Mouse (Mus musculus) C2C12 (cell line): ENCODE measurements around the gene Klhl40. TPM values are rescaled to one million over a fixed set of nuclear protein-coding genes. Genes with fewer than 3 reads are reported as not detected.

ENCODE experiments used
- H3K27me3 ChIP-seq: one replicate; pipeline ENCODE4 v1.6.1; 2011; ENCODE audit not compliant: control insufficient read depth, insufficient read depth, insufficient read length
- H3K36me3 ChIP-seq: one replicate; pipeline ENCODE4 v1.6.1; 2011; ENCODE audit not compliant: control insufficient read depth, insufficient read depth
- H3K4me3 ChIP-seq: one replicate; pipeline ENCODE4 v1.5.1; 2011; ENCODE audit warnings: mild to moderate bottlenecking, control low read depth; ENCODE audit not compliant: poor library complexity, insufficient read depth, severe bottlenecking
- H3K79me2 ChIP-seq: one replicate; pipeline ENCODE4 v1.6.1; 2011; ENCODE audit not compliant: control insufficient read depth, insufficient read depth
- H3K79me3 ChIP-seq: one replicate; pipeline ENCODE4 v1.6.1; 2011; ENCODE audit warnings: low read depth, control low read depth
- H3ac ChIP-seq: one replicate; pipeline ENCODE3; 2011; ENCODE audit warnings: low read depth; ENCODE audit not compliant: control insufficient read depth, insufficient read length
- CEBPB ChIP-seq: IDR thresholded peaks from one replicate; pipeline ENCODE4 v1.6.1; 2011; ENCODE audit warnings: low read depth, mild to moderate bottlenecking, control low read depth, moderate library complexity
- CTCF ChIP-seq: IDR thresholded peaks from one replicate; pipeline ENCODE4 v1.5.1; 2011; ENCODE audit not compliant: control insufficient read depth, insufficient read depth, insufficient read length
- FOSL1 ChIP-seq: IDR thresholded peaks from one replicate; pipeline ENCODE4 v1.8.0; 2011; ENCODE audit warnings: mild to moderate bottlenecking, low read length; ENCODE audit not compliant: poor library complexity, insufficient read depth, severe bottlenecking
- MAX ChIP-seq: IDR thresholded peaks from one replicate; pipeline ENCODE4 v1.6.1; 2011; ENCODE audit warnings: mild to moderate bottlenecking, control low read depth
- MYOD1 ChIP-seq: IDR thresholded peaks from one replicate; pipeline ENCODE4 v1.6.1; 2011; ENCODE audit warnings: low read depth; ENCODE audit not compliant: control insufficient read depth, insufficient read length
- MYOG ChIP-seq: IDR thresholded peaks from one replicate; pipeline ENCODE4 v1.6.1; 2011; ENCODE audit not compliant: control insufficient read depth, insufficient read length; ENCODE audit errors: extremely low read depth
- USF1 ChIP-seq: IDR thresholded peaks from one replicate; pipeline ENCODE4 v1.6.1; 2011; ENCODE audit warnings: low read depth, mild to moderate bottlenecking, control low read depth, moderate library complexity
- long read RNA-seq, 2 experiments: library from polyadenylated mRNA; unstranded; transcript quantifications; one replicate each; pipeline ENCODE4 v2.0.0; 2019 to 2020
- polyA plus RNA-seq: library from polyadenylated mRNA; unstranded; fragments of >200 nt; fragmentation: generic; extraction: Trizol; gene quantifications from one replicate; pipeline ENCODE4 v1.2.1, GENCODE M21; 2012; ENCODE audit warnings: missing spikeins

Gene Klhl40
- polyA plus RNA-seq = 2.7 TPM
- long read RNA-seq, experiment 1, transcript Klhl40-201 (6 exons, 2,370 nt) = major isoform, 5 of 6 reads
- long read RNA-seq, experiment 1, partial matches to known transcripts = 1 of 6 reads
- long read RNA-seq, experiment 1, other reads (novel, unspliced or antisense) = 0 of 6 reads
- long read RNA-seq, experiment 2, partial matches to known transcripts = 0 of 4 reads
- long read RNA-seq, experiment 2, other reads (novel, unspliced or antisense) = 0 of 4 reads

DNA sequence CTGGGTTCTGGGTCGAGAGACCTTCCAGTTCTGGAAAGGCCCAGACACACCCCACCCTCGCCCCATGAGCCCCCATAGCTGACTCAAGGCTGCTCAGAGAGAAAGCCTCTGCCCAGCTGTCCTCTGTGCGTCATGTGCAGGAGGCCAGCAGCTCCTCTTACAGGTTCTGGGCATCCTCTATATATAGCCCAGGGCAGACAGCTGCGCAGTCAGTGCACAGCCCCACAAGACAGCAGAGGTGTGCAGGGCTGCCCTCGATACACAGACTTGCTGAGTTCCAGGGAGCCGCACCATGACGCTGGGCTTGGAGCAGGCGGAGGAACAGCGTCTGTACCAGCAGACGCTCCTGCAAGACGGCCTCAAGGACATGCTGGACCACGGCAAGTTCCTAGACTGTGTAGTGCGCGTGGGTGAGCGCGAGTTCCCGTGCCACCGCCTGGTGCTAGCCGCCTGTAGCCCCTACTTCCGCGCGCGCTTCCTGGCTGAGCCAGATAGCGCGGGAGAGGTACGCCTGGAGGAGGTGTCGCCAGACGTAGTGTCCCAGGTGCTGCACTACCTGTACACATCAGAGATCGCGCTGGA lies at the start of gene Klhl40:
TSS of gene Klhl40 (plus strand) at position 124 of the 582 bp plus-strand sequence.
- Histone ChIP-seq H3K4me3 (no peak within 1 kb of the TSS), H3ac (no peak within 1 kb of the TSS), H3K27me3 (no peaks in the 10 kb centered on the region), H3K36me3 (no peaks in the 10 kb centered on the region), H3K79me2 (no peaks in the 10 kb centered on the region), H3K79me3 (no peaks in the 10 kb centered on the region)
- TF ChIP-seq MAX (no peak), MYOD1 (peak; percentile 77)

DNA sequence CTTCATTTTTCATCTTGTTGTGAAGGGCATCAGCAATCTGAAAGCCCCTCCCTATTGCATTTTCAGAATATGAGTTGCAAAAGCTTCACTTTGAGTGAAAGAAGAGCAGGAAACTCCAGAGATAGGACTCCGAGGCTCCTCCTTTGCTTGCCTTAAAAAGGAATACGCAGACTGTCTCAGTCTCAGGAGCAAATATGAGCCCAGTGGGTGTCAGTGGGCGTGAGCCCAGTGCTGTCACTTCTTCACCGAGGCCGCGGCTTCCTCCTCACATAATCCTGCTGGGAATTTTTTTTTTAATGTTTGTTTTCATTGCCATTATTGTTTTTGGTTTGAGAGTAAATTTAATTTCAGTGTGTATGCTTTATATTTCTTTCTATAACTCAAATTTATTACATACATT lies 36.9 kb upstream of the Klhl40 start:
- Histone ChIP-seq H3K27me3 (no peaks in the 10 kb centered on the region), H3K79me3 (peaks cover 1% of the 10 kb centered on the region), H3K36me3 (peaks cover 55% of the 10 kb centered on the region), H3K79me2 (peaks cover 20% of the 10 kb centered on the region), H3ac (no peak overlapping the region), H3K4me3 (no peak overlapping the region)
- TF ChIP-seq USF1 (no peak), CEBPB (no peak), FOSL1 (no peak), CTCF (no peak), MAX (no peak), MYOG (no peak), MYOD1 (no peak)

DNA sequence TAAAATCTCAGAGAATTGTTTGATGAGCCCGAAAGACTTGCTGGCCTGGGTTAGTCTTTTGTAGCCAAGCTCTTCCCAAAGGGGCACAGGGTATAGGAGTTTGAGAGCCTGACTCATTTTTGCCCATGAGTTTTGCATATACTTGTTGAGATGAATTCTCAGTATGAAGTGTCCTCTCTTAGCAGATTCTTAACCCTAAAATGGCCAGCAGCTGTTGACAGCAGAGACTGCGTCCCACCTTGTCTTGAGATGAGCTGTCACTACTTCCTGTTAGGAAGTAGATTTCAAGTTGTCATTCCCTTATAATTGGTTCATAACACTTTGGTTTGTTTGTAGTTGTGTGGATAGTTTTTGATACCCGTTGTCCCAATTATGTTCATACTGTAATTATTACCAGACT lies 36.2 kb upstream of the Klhl40 start:
- peaks cover 60% of the 10 kb centered on the region for H3K36me3 ChIP-seq
- no peak for TF ChIP-seq CEBPB
- no peak for TF ChIP-seq FOSL1
- no peak for TF ChIP-seq CTCF
- TF ChIP-seq MYOG = no peak
- H3K4me3 ChIP-seq = no peak overlapping the region
- H3K79me2 ChIP-seq = peaks cover 17% of the 10 kb centered on the region
- H3K79me3 ChIP-seq = no peaks in the 10 kb centered on the region
- no peak overlapping the region for H3ac ChIP-seq
- H3K27me3 ChIP-seq = no peaks in the 10 kb centered on the region

DNA sequence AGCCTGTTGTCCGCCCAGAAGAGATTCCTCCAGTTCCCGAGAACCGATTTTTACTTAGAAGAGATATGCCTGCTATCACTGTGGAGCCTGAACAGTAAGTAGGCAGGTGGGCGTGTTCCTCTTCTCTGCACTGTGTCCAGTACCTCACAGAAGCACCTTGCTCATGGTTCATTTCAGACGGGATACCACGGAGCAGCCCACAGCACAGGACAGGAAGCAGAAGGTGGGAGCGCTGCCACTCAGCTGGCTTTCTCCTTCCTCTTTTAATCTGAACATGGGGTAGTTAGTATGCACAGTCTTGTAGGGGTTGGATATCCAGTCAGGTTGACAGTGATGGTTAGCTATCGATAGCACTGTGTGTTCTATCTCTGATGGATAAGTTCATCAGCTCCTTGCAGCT lies 33.4 kb upstream of the Klhl40 start:
- Histone ChIP-seq H3K4me3 (no peak overlapping the region), H3K79me2 (peaks cover 7% of the 10 kb centered on the region), H3K27me3 (no peaks in the 10 kb centered on the region), H3K36me3 (peaks cover 79% of the 10 kb centered on the region), H3K79me3 (no peaks in the 10 kb centered on the region), H3ac (no peak overlapping the region)
- no peak for TF ChIP-seq CTCF

DNA sequence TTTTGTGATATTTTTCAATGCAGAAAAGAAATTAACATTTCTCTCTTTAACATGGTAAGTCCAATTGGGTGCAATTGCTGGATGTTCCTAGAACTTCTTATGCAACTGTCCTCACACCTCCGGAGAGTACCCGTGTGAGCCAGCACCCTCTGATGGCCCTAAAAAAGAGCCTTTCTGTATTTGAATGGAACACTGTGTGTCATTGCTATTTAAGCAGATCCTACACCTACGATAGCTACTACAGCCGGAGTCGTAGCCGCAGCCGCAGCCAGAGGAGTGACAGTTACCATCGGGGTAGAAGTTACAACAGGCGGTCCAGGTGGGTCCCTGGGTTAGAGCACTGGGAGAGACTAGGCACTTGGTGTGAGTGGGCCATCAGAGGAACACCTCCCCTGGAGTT lies 24.6 kb upstream of the Klhl40 start:
- H3K27me3 ChIP-seq = no peaks in the 10 kb centered on the region
- H3ac ChIP-seq = no peak overlapping the region
- no peak overlapping the region for H3K4me3 ChIP-seq
- H3K79me2 ChIP-seq = no peaks in the 10 kb centered on the region
- H3K79me3 ChIP-seq = no peaks in the 10 kb centered on the region
- TF ChIP-seq FOSL1 (no peak), USF1 (no peak), MAX (no peak), CTCF (no peak), CEBPB (no peak), MYOG (no peak)
- peaks cover 82% of the 10 kb centered on the region for H3K36me3 ChIP-seq

DNA sequence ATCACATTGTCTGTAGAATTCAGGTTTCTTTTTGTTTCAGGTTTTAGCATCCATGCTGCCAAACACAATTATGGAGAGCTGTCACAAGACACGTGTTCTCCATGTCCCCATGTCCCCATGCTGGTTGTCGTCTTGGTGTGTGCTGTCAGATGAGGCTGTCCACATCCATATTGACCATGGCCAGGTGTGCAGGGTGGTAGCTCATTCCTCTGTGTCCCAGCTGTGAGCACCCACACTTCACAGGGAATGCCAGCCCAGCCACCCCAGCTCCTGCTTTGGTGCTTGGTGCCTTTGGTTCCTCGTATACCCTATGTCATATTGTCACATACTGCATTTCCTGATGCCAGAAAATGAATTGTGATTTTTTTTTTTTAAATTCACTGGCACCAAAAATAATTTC lies 22.8 kb upstream of the Klhl40 start:
- no peaks in the 10 kb centered on the region for H3K79me2 ChIP-seq
- peaks cover 63% of the 10 kb centered on the region for H3K36me3 ChIP-seq
- H3K79me3 ChIP-seq = no peaks in the 10 kb centered on the region
- no peak for TF ChIP-seq USF1
- TF ChIP-seq MYOG = no peak
- no peak for TF ChIP-seq MAX
- no peak for TF ChIP-seq CEBPB
- no peak for TF ChIP-seq FOSL1
- no peak for TF ChIP-seq MYOD1
- no peak for TF ChIP-seq CTCF
- no peak overlapping the region for H3ac ChIP-seq
- no peaks in the 10 kb centered on the region for H3K27me3 ChIP-seq
- H3K4me3 ChIP-seq = no peak overlapping the region
